In the genomic region with DNA sequence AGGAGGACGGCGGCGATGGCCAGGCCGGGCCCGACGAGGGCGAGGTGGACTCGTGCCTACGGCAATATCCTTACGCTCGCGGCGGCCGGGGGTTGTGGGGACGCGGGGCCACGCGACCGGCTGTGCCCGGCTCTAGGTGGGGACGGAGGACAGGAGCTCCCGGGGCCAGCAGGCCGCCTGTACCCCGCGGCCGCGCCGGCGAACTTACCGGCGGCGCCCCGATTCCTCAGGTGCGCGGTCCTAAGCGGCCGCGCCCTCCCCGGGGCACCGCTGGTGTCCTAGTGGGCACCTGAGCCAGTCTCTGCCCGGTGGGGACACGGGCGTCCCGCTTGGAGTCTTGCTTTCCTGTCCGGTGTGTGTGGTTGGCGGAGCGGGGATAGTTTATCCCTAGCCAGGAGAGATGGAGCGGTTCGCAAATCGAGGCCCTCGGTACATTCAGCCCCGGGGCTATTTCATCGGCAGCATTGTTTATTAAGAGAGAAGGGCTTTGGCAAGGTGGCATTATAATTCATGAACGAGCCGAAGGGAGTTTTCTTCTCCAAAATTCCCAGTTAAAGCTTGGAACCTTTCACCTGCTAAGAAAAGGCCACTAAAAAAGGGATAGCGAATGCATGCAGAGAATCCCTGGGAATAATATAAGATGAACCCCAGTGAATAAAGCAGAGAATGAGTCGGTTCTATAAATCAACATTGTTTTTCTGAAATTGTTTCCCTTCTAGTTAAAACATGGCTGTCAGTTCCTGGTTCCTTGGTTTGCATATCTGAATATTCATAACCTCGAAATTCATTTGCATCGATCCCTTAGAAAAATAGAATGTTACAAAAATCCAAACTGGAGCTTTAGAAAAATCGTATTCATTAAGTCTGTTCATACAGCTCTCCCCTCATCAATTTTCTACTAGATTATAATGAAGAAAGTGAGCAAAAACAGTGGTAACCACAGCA, we compare ENCODE assay signal across 8 mouse cellular contexts. TPM values are rescaled to one million over a fixed set of nuclear protein-coding genes. Genes with fewer than 3 reads are reported as not detected.
DNase-seq lines count a peak whose midpoint lies in the region; ATAC-seq and TF ChIP-seq lines count a peak whose summit lies in the region.

No protein-coding gene starts in this region.

- peaks cover 2 to 3% of the 10 kb centered on the region in 2 experiments; a peak in 3 of 4 replicates for H3K27me3 ChIP-seq in MEL (ENCODE audit: control insufficient read depth in 1 of 2, insufficient read depth in 2 of 2, low read length in 2 of 2)
- H3K27me3 ChIP-seq in embryonic facial prominence, embryonic 11.5 days (ENCODE audit: control insufficient read depth, insufficient read depth, low read length) = no peaks in the 10 kb centered on the region
- H3K27me3 ChIP-seq in hindbrain, embryonic 13.5 days = peaks cover 8% of the 10 kb centered on the region; the same call in 1 of the 2 replicates
- H3K27me3 ChIP-seq in liver, embryonic 14.5 days (ENCODE audit: control insufficient read depth, insufficient read depth, low read length) = peaks cover 16% of the 10 kb centered on the region

- peaks cover 0 to 4% of the 10 kb centered on the region in 2 experiments; a peak in 2 of 4 replicates for H3K4me1 ChIP-seq in MEL (ENCODE audit: control insufficient read depth in 1 of 2, insufficient read depth in 2 of 2, low read length in 2 of 2)
- no peaks in the 10 kb centered on the region for H3K4me1 ChIP-seq in embryonic facial prominence, embryonic 11.5 days (ENCODE audit: control insufficient read depth, insufficient read depth, low read length)
- H3K4me1 ChIP-seq in hindbrain, embryonic 13.5 days (replicated peaks) = peaks cover 19% of the 10 kb centered on the region
- H3K4me1 ChIP-seq in liver, embryonic 14.5 days (replicated peaks; ENCODE audit: control insufficient read depth in 2 of 2, insufficient read depth in 2 of 2, low read length in 1 of 2) = no peaks in the 10 kb centered on the region

- peak overlapping the region; percentile 71 for H3K27ac ChIP-seq in MEL (ENCODE audit: control insufficient read depth, low read depth, low read length)
- H3K27ac ChIP-seq in embryonic facial prominence, embryonic 11.5 days (replicated peaks; ENCODE audit: low read depth, low read length) = peak overlapping the region; percentile 62
- peak overlapping the region; percentile 94 for H3K27ac ChIP-seq in hindbrain, embryonic 13.5 days
- peak overlapping the region; percentile 78 for H3K27ac ChIP-seq in liver, embryonic 14.5 days

- TF ChIP-seq CTCF in MEL (IDR thresholded peaks at IDR 0.05 in 2 of 3, conservative IDR thresholded peaks at IDR 0.05 in 1 of 3; ENCODE audit: control insufficient read depth in 1 of 3, insufficient read depth in 1 of 3, low read depth in 2 of 3, low read length in 3 of 3, poor library complexity in 1 of 3, severe bottlenecking in 1 of 3) = no peak
- TF ChIP-seq CTCF in liver, embryonic 14.5 days (IDR thresholded peaks at IDR 0.05; ENCODE audit: low read depth) = no peak

- TF ChIP-seq POLR2A in MEL (IDR thresholded peaks at IDR 0.05; ENCODE audit: control insufficient read depth in 1 of 2, insufficient read depth in 1 of 2, low read depth in 1 of 2, low read length in 2 of 2, poor library complexity in 1 of 2) = peak in 1 of 2 experiments; percentile 19; a peak in 1 of 4 replicates

- H3K9me3 ChIP-seq in MEL (replicated peaks; ENCODE audit: insufficient read depth, low read length) = no peaks in the 10 kb centered on the region
- H3K9me3 ChIP-seq in embryonic facial prominence, embryonic 11.5 days (replicated peaks; ENCODE audit: control insufficient read depth, low read length) = no peaks in the 10 kb centered on the region
- no peaks in the 10 kb centered on the region for H3K9me3 ChIP-seq in hindbrain, embryonic 13.5 days
- no peaks in the 10 kb centered on the region for H3K9me3 ChIP-seq in liver, embryonic 14.5 days (ENCODE audit: control insufficient read depth, low read length)

- peak overlapping the region; percentile 83 for H3K4me2 ChIP-seq in embryonic facial prominence, embryonic 11.5 days (ENCODE audit: low read depth, low read length)
- H3K4me2 ChIP-seq in hindbrain, embryonic 13.5 days = peak overlapping the region; percentile 61
- H3K4me2 ChIP-seq in liver, embryonic 14.5 days (ENCODE audit: low read depth) = peak overlapping the region; percentile 92

- peak; percentile 37 to 53 for DNase-seq in layer of hippocampus, postnatal 10 days (ENCODE audit: low spot score in 2 of 2)
- no peak for DNase-seq in layer of hippocampus, adult 9-10 months (ENCODE audit: low spot score)
- peak; percentile 66 for DNase-seq in MEL (ENCODE audit: low read depth, low spot score)
- DNase-seq in embryonic facial prominence, embryonic 11.5 days (ENCODE audit: low spot score) = peak; percentile 20
- peak in 1 of 3 experiments; percentile 37 for DNase-seq in liver, embryonic 14.5 days (ENCODE audit: low read depth in 3 of 3, low spot score in 3 of 3)
- peak; percentile 21 for DNase-seq in skeletal muscle tissue, adult 2 months (ENCODE audit: low read depth, low spot score)
- DNase-seq in embryo, embryonic 9.5 days (ENCODE audit: extremely low spot score) = no peak

- no peak for TF ChIP-seq RAD21 in MEL (IDR thresholded peaks at IDR 0.05; ENCODE audit: low read depth, low read length)

- peak overlapping the region; percentile 96 for H3K9ac ChIP-seq in MEL (ENCODE audit: control insufficient read depth, low read depth, low read length, poor library complexity, severe bottlenecking)
- H3K9ac ChIP-seq in embryonic facial prominence, embryonic 11.5 days (replicated peaks; ENCODE audit: low read length) = peak overlapping the region; percentile 93
- H3K9ac ChIP-seq in hindbrain, embryonic 13.5 days = peak overlapping the region; percentile 98
- H3K9ac ChIP-seq in liver, embryonic 14.5 days (replicated peaks) = peak overlapping the region; percentile 91

- no peak for TF ChIP-seq EP300 in MEL (IDR thresholded peaks at IDR 0.05; ENCODE audit: low read depth in 1 of 2, low read length in 2 of 2)
- TF ChIP-seq EP300 in liver, embryonic 14.5 days (IDR thresholded peaks at IDR 0.05; ENCODE audit: low read depth) = no peak

- peaks cover 13% of the 10 kb centered on the region for H3K79me2 ChIP-seq in MEL (ENCODE audit: control insufficient read depth, insufficient read depth, low read length, poor library complexity)

- H3K36me3 ChIP-seq in MEL (ENCODE audit: control insufficient read depth in 1 of 2, insufficient read depth in 2 of 2, low read length in 2 of 2) = peaks cover 4 to 20% of the 10 kb centered on the region in 2 experiments
- no peaks in the 10 kb centered on the region for H3K36me3 ChIP-seq in embryonic facial prominence, embryonic 11.5 days (replicated peaks; ENCODE audit: control insufficient read depth, insufficient read depth, low read depth, low read length)
- peaks cover 24% of the 10 kb centered on the region for H3K36me3 ChIP-seq in hindbrain, embryonic 13.5 days
- peaks cover 25% of the 10 kb centered on the region for H3K36me3 ChIP-seq in liver, embryonic 14.5 days (replicated peaks; ENCODE audit: control insufficient read depth, insufficient read depth, low read depth)

- peak overlapping the region; percentile 98 to 99 for H3K4me3 ChIP-seq in MEL (ENCODE audit: control insufficient read depth in 1 of 2, insufficient read depth in 1 of 2, low read depth in 2 of 2, low read length in 2 of 2)
- H3K4me3 ChIP-seq in embryonic facial prominence, embryonic 11.5 days (ENCODE audit: low read depth, low read length) = peak overlapping the region; percentile 98
- H3K4me3 ChIP-seq in hindbrain, embryonic 13.5 days = peak overlapping the region; percentile 99
- peak overlapping the region; percentile 73 to 92 for H3K4me3 ChIP-seq in liver, embryonic 14.5 days (ENCODE audit: insufficient read depth in 1 of 2, low read depth in 2 of 2, low read length in 2 of 2)

- peak; percentile 68 for ATAC-seq in embryonic facial prominence, embryonic 11.5 days (replicated peaks; ENCODE audit: insufficient number of reproducible peaks, low FRiP score, low TSS enrichment, low read depth)
- ATAC-seq in hindbrain, embryonic 13.5 days (ENCODE audit: low FRiP score) = peak; percentile 74
- ATAC-seq in liver, embryonic 14.5 days (ENCODE audit: insufficient read depth) = peak; percentile 73

- under 1% methylated on average over 60 of the region's 60 CpGs for WGBS in embryonic facial prominence, embryonic 11.5 days
- WGBS in hindbrain, embryonic 13.5 days = under 1% methylated on average over 60 of the region's 60 CpGs
- under 1% methylated on average over 60 of the region's 60 CpGs for WGBS in liver, embryonic 14.5 days (ENCODE audit: insufficient replicate concordance)

RNA-seq across cellular contexts. Expression of a gene that starts 0.7 kb away (rescaled TPM):
- total RNA-seq in layer of hippocampus, postnatal 10 days (2021) = 100 to 1,000 TPM; 272 to 278 TPM
- 117 and 119 TPM in 2 replicates for total RNA-seq in MEL (2012; rRNA removed)
- 100 to 1,000 TPM in 1 of 2 experiments, not detected in 1; 145 TPM for polyA plus RNA-seq in MEL (2012; ENCODE audit: insufficient read depth in 1 of 2, insufficient read length in 2 of 2, low read depth in 1 of 2, low replicate concordance in 2 of 2, missing spikeins in 1 of 2)
- polyA plus RNA-seq in embryonic facial prominence, embryonic 11.5 days (2014; fragmentation: Nextera tagmentation; extraction: Ambion mirVana) = 255 and 257 TPM in 2 replicates
- polyA plus RNA-seq in hindbrain, embryonic 13.5 days (2015; fragmentation: Nextera tagmentation; extraction: Ambion mirVana) = 343 and 364 TPM in 2 replicates
- polyA plus RNA-seq in liver, embryonic 14.5 days (2012; rRNA removed) = 31.3 and 71.2 TPM in 2 replicates
- 156 and 162 TPM in 2 replicates for polyA plus RNA-seq in liver, embryonic 14.5 days (2014; fragmentation: Nextera tagmentation; extraction: Ambion mirVana)

RNA-seq across cellular contexts. Expression of a gene that starts 0.9 kb away (rescaled TPM):
- total RNA-seq in layer of hippocampus, postnatal 10 days (2021) = 10 to 100 TPM; 63.9 to 67.0 TPM
- 0.12 and 0.36 TPM in 2 replicates for total RNA-seq in MEL (2012; rRNA removed)
- under 1 TPM in 1 of 2 experiments, not detected in 1; 0.39 TPM for polyA plus RNA-seq in MEL (2012; ENCODE audit: insufficient read depth in 1 of 2, insufficient read length in 2 of 2, low read depth in 1 of 2, low replicate concordance in 2 of 2, missing spikeins in 1 of 2)
- polyA plus RNA-seq in embryonic facial prominence, embryonic 11.5 days (2014; fragmentation: Nextera tagmentation; extraction: Ambion mirVana) = 26.0 and 28.0 TPM in 2 replicates
- 19.8 and 24.0 TPM in 2 replicates for polyA plus RNA-seq in hindbrain, embryonic 13.5 days (2015; fragmentation: Nextera tagmentation; extraction: Ambion mirVana)
- polyA plus RNA-seq in liver, embryonic 14.5 days (2012; rRNA removed) = 4.4 and 5.4 TPM in 2 replicates
- 8.6 and 11.5 TPM in 2 replicates for polyA plus RNA-seq in liver, embryonic 14.5 days (2014; fragmentation: Nextera tagmentation; extraction: Ambion mirVana)

RNA-seq across cellular contexts. Expression of a gene that starts 16.7 kb away (rescaled TPM):
- not detected for total RNA-seq in layer of hippocampus, postnatal 10 days (2021)
- total RNA-seq in MEL (2012; rRNA removed) = not detected in 2 replicates
- polyA plus RNA-seq in MEL (2012; ENCODE audit: insufficient read depth in 1 of 2, insufficient read length in 2 of 2, low read depth in 1 of 2, low replicate concordance in 2 of 2, missing spikeins in 1 of 2) = not detected
- not detected in 2 replicates for polyA plus RNA-seq in embryonic facial prominence, embryonic 11.5 days (2014; fragmentation: Nextera tagmentation; extraction: Ambion mirVana)
- not detected in 2 replicates for polyA plus RNA-seq in hindbrain, embryonic 13.5 days (2015; fragmentation: Nextera tagmentation; extraction: Ambion mirVana)
- polyA plus RNA-seq in liver, embryonic 14.5 days (2012; rRNA removed) = not detected in 2 replicates
- polyA plus RNA-seq in liver, embryonic 14.5 days (2014; fragmentation: Nextera tagmentation; extraction: Ambion mirVana) = not detected in 2 replicates

RNA-seq across cellular contexts. Expression of a gene that starts 32.9 kb away (rescaled TPM):
- 1 to 10 TPM; 2.3 to 3.7 TPM for total RNA-seq in layer of hippocampus, postnatal 10 days (2021)
- total RNA-seq in MEL (2012; rRNA removed) = 35.0 and 41.8 TPM in 2 replicates
- 10 to 100 TPM in 1 of 2 experiments, not detected in 1; 49.2 TPM for polyA plus RNA-seq in MEL (2012; ENCODE audit: insufficient read depth in 1 of 2, insufficient read length in 2 of 2, low read depth in 1 of 2, low replicate concordance in 2 of 2, missing spikeins in 1 of 2)
- 2.5 and 2.6 TPM in 2 replicates for polyA plus RNA-seq in embryonic facial prominence, embryonic 11.5 days (2014; fragmentation: Nextera tagmentation; extraction: Ambion mirVana)
- polyA plus RNA-seq in hindbrain, embryonic 13.5 days (2015; fragmentation: Nextera tagmentation; extraction: Ambion mirVana) = 2.5 and 3.4 TPM in 2 replicates
- polyA plus RNA-seq in liver, embryonic 14.5 days (2012; rRNA removed) = 4.7 and 7.3 TPM in 2 replicates
- polyA plus RNA-seq in liver, embryonic 14.5 days (2014; fragmentation: Nextera tagmentation; extraction: Ambion mirVana) = 7.5 and 7.7 TPM in 2 replicates

Comparison
In these comparisons a context has a peak if more than half of its experiments do, and no peak if none do; other contexts are left out.
1. DNase-seq: peak in layer of hippocampus, postnatal 10 days (2 of 2), MEL (single experiment), embryonic facial prominence, embryonic 11.5 days (single experiment) and skeletal muscle tissue, adult 2 months (single experiment); none in layer of hippocampus, adult 9-10 months (single experiment) and embryo, embryonic 9.5 days (single experiment).
2. Peak in every context shown above with its lines, with median percentiles within 50 percentile points of each other: H3K27ac ChIP-seq, H3K4me3 ChIP-seq, H3K9ac ChIP-seq, ATAC-seq and H3K4me2 ChIP-seq.